Mouse (Mus musculus) heart, postnatal 10 days (tissue): Measurements from ENCODE around the gene Klf2. TPM values are rescaled to one million over a fixed set of nuclear protein-coding genes. Genes with fewer than 3 reads are reported as not detected.

Experiments
- DNase-seq, 2 experiments: peaks; one replicate each; pipeline ENCODE4 v3.0.0; 2021
- intact Hi-C: fragments of 180-260 bp; cut with DNase I; formaldehyde crosslinking; loops from one replicate; pipeline ENCODE4 v1.15.1; 2025
- total RNA-seq, 2 experiments: library from RNA; stranded (reverse); gene quantifications; 2 replicates each; pipeline ENCODE4 v1.2.3; 2021

Gene Klf2
- 10 to 100 TPM; 69.7 to 82.8 TPM for total RNA-seq

DNA sequence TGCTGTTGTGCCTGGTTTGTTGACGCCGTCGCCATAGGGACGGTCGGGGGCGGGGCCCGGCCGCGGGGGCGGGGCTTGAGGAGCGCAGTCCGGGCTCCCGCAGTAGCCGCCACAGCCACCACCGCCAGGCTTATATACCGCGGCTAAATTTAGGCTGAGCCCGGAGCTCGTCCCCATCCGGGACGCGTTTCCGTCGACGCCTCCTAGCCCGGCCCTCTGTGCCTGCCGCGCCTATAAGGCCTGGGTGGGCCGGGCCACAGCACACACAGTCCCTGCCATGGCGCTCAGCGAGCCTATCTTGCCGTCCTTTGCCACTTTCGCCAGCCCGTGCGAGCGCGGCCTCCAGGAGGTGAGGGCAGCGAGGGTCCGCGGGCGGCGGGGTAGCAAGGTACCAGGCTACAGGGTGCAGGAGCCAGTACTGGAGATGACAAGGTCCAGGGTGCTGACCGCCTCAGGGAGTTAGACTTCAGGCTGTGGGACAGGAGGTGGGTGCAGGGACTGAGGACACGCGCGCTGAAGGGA, at the start of gene Klf2:
Gene Klf2, plus strand, starts transcription at position 233 of the 522 bp plus-strand sequence.
- peak; percentile 99 for DNase-seq
- intact Hi-C loops = loop anchor here (1.0 kb wide), 1 partner anchor 19 kb away; no protein-coding TSS in a partner anchor

DNA sequence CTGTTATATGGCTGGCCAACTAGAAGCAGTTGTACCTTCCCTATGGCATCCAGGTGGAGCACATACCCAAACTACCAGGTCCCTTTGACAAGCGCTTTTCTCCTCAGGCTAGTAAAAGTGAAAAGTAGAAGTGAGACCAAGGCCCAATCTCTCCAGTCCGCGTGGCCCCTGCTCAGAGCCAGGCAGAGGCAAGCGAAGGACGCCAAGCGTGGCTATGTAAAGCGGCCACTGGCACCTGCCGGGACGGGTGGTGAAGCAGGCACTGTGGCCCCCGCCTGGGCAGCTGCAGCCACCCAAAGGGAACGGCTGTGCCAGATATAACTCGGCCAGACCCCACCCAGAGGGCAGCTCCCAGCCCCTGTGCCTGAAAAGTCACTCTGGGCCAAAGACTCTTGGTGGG, 48.2 kb upstream of the Klf2 start:
- no peak for DNase-seq
- intact Hi-C loops = no loop called here

DNA sequence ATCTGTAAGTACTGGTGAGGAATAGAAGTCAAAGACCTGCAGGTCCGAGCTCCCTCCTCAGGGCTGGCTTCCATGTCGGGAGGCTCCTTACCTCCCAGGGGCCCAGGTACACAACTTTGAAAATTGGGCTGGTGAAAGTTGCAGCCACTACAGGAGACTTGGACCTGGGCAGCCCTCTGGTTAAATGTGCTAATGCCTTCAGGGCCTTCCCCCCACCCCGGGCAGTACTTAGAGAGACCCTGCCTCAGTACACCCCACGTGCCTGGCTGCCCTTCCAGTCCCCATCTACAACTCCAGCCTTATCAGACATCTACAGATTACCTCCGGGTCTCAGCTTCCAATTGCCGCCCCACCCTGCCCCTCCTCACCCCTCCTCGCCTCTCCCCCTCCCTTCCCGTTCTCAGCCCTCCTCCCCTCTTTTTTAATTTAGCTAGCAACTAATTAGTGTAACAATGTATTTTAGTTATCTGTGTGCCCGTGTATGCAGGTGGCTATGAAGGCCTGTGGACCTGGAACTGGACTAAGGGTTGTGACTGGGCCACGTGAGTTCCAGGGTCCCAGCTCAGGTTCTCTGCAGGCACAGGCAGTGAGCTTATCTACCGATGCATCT, 47.7 kb upstream of the Klf2 start:
- peak in 1 of 2 experiments; percentile 6 for DNase-seq
- intact Hi-C loops = no loop called here

DNA sequence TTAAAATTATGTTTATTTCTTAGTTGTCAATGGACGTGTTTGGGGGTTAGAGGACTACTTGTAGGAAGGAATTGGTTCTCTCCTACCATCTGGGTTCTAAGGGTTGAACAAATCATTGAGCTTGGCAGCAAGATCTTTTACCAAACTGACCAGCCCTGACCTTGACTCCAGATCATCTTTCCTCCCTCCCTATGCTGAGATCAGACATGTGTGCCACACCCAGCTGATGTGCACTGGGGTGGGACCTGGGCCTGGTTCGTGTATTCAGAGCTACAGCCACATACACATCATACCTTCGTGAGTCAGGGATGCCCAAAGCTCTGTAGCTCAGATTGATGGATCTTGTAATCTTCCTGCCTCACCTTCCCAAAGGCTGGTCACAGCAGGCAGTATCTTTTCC, 47.1 kb upstream of the Klf2 start:
- intact Hi-C loops = no loop called here
- DNase-seq = peak in 1 of 2 experiments; percentile 10

DNA sequence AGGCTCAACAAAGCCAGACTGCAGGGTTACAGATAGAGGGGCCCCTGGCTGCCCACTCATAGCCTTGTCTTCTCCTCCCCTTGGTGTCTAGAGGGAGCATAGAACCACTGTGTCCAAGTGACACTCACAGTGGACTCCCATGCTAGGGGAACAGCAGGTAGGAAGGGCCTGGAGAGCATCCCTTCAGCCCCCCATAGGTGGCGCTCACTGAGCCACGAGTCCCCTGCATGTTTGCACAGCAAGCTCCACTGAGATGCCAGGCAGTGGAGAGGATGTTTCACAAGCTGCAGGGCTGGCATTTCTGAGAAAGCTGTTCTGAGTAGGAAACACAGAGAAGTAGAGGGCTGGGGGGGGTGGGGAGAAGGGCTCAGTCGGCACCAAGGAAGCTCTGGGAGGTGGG, 46.5 kb upstream of the Klf2 start:
- intact Hi-C loops = no loop called here
- DNase-seq = peak; percentile 79 to 81

DNA sequence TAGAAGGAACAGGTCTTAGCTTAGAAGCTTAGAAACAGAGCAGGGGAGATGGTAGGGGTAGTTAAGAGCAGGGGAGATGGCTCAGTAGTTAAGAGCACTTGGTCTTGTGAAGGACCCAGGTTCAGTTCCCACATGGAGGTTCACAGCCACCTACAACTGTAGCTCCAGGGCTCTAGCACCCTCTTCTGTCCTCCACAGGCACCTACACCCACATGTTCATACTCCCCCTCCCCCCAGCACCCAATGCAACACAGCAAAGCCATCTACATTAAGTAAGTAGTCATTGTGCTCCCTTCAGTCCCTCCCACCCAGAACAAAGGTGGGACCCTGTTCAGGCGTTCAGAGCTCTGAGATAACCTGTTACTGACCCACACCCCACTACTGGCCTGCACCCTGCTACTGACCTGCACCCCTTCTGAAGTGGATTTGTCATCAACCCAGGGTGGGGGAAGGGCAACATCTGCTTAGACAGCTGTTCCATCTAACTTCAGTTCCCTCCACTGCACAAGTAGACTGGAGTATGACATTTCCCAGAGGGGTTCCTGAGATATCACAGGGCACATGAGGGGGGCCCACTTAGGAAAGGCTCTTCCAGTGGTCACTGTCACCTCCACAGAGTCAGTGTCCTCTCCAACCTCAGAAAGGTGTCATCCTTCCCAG, 45.6 kb upstream of the Klf2 start:
- intact Hi-C loops = no loop called here
- DNase-seq = peak in 1 of 2 experiments; percentile 10

DNA sequence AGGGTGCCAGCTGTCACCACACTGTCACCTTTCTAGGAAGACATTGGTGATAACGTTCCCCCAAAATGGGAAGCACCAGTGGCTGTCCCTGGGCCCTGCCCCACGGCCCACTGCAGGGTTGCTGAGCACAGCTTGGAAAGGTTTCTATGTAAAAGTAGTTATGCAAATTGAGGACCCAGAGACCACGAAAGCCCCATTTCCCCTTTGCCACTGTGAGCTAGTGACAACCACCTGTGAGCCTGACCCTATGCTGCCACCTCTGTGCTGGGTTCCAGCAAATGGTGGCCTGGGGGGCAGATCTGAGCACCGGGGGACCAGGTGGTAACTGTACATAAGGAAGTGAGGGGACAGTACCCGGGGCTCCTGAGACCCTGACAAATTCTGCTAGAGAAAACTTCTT, 45.0 kb upstream of the Klf2 start:
- no peak for DNase-seq
- intact Hi-C loops = no loop called here

DNA sequence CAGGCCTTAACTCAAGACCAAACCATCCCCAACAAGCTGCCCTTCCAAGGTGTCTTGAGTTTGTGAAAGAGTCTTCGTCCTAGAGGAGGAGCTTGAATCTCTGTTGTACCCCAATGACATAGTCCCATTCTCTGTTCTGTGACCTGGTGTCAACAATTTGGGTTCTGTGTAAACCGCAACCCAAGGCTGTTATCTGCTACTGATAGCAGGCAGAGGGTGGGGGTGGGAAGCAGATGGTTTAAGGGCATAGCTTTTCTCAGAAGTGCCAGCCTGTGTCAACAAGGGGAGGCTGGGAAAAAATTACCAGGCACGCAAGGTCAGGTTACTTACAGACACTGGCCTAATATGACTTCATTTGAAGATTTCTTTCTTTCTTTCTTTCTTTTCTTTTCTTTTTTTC, 41.6 kb upstream of the Klf2 start:
- intact Hi-C loops = no loop called here
- DNase-seq = no peak

DNA sequence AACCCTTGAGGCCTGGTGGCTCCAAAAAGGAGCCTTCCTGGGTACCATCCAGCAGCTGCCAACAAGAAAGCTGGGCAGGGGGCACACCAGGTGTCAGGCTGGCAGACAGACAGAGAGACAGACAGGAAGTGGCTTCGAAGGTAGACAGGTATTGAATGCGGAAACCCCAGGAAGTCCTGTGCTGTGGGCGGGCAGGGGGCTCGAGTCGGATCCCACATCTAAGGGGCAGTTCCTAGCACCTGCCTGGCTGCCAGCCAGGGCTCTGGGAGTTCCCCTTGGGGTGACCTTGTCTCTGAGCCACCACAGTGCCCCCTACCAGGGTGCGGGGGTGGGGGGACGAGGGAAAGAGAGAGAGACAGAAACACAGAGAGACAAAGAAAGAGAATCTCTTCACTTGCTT, 39.7 kb upstream of the Klf2 start:
- intact Hi-C loops = no loop called here
- DNase-seq = no peak

DNA sequence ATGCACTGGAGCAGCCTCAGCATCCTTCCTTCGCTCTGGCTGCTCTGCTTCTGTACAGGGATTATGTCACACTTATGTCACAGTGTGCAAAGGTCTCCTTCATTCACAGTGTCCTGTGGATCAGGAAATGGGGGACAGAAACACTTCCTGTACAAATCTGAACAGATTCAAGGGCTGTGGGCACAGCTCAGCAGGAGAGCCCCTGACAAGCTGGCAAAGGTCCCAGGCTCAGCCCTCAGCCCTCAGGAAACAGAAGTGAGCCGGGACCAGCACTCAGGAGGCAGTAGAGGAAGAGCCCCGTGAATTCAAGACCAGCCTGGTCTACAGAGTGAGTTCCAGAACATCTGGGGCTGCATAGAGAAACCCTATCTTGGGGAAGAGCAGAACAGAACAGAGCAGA, 37.2 kb upstream of the Klf2 start:
- peak; percentile 56 to 58 for DNase-seq
- intact Hi-C loops = loop anchor here (2.0 kb wide), 1 partner anchor 13 kb away; no protein-coding TSS in a partner anchor

DNA sequence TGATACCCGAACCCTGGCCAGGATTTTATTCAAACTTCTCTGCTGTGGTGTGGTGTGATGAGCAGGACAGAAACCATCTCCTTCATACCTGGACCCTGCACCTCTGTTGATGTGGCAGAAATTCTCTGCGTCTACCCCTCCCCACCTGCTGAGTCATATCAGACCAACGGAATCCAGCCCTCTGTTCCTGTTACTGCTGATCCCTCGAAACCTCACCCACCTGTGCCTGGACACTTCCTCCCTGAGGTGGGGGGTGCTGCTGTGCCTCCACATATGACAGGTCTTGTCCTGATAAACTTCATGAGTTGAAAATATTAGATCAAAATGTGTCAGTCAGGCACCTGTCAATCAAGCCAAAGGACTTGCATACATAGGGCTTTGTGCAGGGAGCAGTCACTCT, 33.5 kb upstream of the Klf2 start:
- intact Hi-C loops = no loop called here
- DNase-seq = no peak

DNA sequence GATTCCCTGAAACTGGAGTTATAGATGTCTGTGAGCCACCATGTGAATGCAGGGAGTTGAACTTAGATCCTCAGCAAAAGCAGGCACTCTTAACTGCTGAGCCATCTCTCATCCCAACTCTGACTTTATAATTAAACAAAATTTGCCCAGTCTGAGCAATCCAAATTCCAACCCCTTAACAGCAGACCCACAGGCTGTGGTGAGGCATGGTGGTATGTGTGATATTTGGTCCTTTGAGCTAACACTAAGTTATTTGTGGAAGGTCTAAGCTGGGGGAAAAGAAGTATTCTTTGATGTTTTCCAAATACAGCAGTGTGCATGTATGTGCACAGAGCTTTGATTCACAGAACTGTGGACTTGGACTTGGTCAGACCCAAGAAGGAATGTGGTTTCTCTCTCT, 29.8 kb upstream of the Klf2 start:
- DNase-seq = no peak
- intact Hi-C loops = no loop called here

DNA sequence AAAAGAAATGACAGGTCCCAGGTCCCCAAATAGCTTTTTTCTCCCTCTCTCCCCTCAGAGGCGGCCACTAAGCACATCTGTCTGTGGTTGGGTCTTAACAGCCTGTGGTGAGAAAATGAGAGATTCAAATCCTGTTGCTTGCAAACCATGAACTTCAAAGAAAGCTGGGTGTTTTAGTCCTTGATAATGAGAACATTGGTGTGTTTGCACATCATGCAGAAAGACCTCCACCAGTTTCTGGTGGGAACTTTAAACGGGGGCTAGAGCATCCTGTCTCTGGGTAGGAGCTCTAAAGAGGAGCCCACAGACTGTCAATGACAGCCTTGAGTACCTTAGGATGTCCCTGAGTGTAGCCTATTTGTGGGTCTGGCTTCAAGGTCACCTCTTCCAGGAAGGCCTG, 27.7 kb upstream of the Klf2 start:
- intact Hi-C loops = no loop called here
- no peak for DNase-seq

DNA sequence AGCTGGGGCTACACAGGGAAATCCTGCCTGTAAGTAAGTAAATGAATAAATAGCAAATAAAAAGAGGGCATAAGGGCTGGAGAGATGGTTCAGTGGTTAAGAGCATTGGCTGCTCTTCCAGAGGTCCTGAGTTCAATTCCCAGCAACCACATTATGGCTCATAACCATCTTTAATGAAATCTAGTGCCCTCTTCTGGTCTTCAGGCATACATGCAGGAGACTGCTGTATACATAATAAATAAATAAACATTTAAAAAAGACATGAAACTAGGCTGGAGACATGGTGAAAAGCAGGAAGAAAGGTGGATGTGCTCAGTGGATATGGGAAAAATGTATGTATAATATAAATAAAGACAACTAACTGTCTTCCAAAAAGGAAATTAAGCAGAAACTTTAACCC, 25.5 kb upstream of the Klf2 start:
- no peak for DNase-seq
- intact Hi-C loops = no loop called here

DNA sequence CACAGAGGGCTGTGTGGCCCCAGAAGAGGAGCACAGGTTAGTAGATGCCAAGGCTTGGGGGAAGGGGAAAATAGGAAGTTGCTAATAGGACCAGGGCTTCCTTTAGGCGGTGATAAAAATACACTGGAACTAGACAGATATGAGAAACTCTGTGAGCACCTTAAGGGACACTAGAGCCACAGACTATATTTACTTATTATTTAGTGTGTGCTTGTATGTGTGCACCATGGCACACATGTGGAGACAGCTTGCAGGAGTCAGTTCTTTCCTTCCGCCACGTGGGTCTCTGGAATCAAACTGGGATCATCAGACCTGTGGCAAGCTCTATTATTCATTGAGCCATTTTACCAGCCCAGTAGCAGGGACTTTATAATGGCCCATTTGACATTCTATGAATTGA, 23.7 kb upstream of the Klf2 start:
- peak; percentile 35 to 41 for DNase-seq
- intact Hi-C loops = loop anchor here (1.0 to 2.0 kb wide), 3 partner anchors 14 to 28 kb away; no protein-coding TSS in a partner anchor

DNA sequence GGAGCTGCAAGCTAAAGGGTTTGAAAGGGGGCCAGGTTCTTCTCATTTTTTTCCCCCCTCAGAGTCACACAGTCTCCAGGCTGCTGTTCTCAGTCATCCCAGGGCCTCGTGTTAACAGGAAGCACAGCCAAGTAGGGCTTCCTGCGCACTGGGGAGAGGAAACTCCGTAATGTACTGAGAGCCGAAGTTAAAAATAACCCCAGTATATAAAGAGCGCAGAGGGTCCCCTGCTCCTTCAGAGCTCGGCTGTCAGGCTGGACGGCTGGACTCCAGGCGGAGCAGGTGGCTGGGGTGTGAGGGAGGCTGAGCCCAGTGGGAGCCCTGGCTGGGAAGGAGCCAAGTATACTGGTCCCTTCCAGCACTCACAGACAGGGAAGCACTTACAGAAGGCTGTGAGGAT, 23.2 kb upstream of the Klf2 start:
- intact Hi-C loops = loop anchor here (1.0 to 2.0 kb wide), 3 partner anchors 15 to 28 kb away; no protein-coding TSS in a partner anchor

DNA sequence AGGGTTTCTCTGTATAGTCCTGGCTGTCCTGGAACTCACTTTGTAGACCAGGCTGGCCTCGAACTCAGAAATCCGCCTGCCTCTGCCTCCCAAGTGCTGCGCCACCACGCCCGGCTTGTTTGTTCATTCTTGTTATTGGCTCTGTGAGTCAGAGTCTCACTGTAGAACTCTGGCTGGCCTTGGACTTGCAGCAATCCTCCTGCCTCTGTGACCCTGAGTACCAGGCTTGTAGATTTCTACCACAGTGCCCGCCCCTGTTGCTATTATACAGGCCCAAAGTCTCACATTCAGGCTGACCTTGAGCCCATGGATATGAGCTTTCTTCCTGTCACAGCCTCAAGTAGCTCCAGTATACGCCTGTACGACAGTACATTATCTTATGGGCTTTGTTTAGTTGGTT, 22.3 kb upstream of the Klf2 start:
- no peak for DNase-seq

More for the DNA sequence above, 23.2 kb upstream of the Klf2 start:
- DNase-seq = peak; percentile 94 to 96

DNA sequence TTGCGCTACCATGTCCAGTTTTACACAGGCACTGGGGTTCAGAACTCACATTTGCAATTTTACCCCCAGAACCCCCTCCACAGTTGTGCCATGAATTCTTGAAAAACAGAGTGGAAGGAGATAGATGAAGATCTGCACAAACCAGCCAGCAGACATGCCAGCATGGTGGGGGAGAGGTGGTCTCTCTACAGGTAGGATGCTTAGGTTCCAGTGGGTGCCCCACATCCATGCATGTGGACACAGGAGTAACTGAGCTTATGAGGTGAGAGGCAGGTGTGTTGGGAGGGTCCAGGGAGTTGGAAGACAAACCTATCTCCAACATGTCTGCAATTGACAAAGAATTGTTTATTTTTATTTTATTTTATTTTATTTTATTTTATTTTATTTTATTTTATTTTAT, 19.9 kb upstream of the Klf2 start:
- no peak for DNase-seq
- intact Hi-C loops = no loop called here

More for the DNA sequence above, 22.3 kb upstream of the Klf2 start:
- intact Hi-C loops = no loop called here

DNA sequence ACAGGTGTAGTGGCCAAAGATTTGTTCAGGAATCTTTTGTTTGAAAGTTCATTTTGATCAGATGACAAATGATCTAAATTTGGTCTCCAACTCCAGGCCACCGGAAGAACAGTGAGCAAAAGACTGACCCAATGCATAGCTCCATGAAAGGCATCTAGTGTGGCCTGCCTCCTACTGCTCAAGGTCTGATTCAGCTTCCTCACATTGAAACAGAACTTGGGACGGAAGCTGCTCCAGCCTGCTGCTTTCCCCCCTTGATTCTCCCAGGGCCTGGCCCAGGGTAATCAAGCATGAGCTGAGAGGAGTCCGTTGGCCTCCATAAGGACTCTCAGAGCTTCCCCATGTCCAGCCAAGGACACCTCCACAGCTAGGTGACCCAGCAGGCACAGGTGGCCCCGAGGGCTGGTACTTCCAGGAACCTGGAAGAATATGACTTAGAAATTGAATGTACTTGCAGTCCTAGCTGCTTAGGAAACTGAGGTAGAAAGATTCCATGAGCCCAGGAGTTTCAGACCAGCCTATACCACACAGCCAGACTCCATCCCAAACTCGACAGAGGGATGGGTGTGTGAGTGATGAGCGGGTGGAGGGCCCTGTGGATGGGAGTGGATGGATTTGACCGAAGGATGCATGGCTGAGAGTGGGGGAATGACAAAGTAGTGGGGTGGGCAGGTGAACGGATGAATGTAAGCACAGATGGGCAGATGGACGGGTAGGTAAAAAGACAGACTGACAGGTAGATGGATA, 18.0 kb upstream of the Klf2 start:
- intact Hi-C loops = loop anchor here (1.0 kb wide), 1 partner anchor 18 kb away; the partner anchor contains the start of gene Klf2
- DNase-seq = no peak

DNA sequence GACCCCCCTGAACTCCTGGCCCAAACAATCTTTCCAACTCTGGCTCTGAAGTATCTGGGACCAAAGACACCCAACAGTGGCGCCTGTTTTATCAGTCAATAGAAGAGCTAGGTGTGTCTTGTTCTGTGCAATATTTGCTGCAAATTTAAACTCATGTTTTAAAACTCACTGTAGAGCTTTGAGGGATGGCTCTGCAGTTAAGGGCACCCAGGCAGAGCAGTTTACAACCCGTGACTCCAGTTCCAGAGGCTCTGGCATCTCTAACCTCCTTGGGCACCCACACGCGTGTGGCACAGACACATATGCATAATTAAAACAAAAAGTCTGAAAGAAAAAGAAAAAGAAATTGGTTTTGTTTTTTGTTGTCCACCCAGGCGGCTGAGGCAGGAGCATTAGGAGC, 17.3 kb upstream of the Klf2 start:
- intact Hi-C loops = no loop called here
- DNase-seq = no peak

DNA sequence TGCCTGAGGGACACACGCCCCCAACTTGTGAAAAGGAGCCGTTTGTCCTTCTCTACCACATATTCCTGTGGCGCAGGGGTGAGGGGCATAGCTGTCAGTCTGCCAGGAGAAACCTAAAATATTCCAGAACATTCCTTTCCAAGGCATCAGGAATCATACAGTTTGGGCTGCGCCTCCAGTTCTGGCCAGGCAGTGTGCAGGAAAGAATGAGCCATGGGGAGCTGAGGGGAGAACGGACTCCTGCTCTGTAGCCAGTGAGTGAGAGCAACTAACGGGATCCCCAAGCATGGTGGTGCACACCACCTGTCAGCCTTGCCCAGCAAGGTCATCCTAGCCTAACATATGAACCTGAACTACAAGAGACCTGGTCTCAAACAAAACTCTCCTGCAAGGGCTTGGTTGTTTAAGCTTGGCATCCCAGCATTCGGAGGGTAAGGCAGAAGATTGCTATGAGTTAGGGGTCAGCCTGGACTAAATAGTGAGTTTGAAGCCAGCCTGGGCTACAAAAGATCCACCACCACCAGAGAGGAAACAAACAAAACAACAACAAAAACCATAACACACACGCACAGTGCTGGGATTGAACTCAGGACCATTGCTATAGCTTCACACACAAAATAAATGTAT, 15.7 kb upstream of the Klf2 start:
- DNase-seq = no peak
- intact Hi-C loops = no loop called here
